Mouse (Mus musculus) liver, adult (tissue): ENCODE results near the gene Vmn1r118.
"Not testable (repeated sequence)": the region's sequence is repeated elsewhere in the genome, so short reads cannot be mapped to it uniquely, and the experiment has no call there.

Experiments
- GATA4 ChIP-seq: IDR thresholded peaks from 2 replicates; pipeline ENCODE4 v1.6.1; 2014; ENCODE audit warnings: mild to moderate bottlenecking, low read length; ENCODE audit not compliant: insufficient replicate concordance

The Vmn1r118 gene

GRCm38 (mm10) chr7:20912247-20912646, at the start of gene Vmn1r118:
Vmn1r118 (minus strand) TSS chr7:20912347.
- not testable (repeated sequence) for TF ChIP-seq GATA4

- TF ChIP-seq GATA4, result not testable (repeated sequence)
These were observed 28.1 kb downstream of the Vmn1r118 start, which contains the start of gene Vmn1r117 for GRCm38 (mm10) chr7:20884021-20884420. Vmn1r117 (minus strand) TSS chr7:20884121.

GRCm38 (mm10) chr7:20871956-20872355, 40.2 kb downstream of the Vmn1r118 start, which contains the start of gene Vmn1r116:
Vmn1r116 (plus strand) TSS chr7:20872256.
- not testable (repeated sequence) for TF ChIP-seq GATA4
